Mouse (Mus musculus) CD4-positive naive resting alpha-beta T cell, adult 76 days (primary cell): ENCODE results near the gene Marc1. TPM values are rescaled to one million over a fixed set of nuclear protein-coding genes. Genes with fewer than 3 reads are reported as not detected.

ENCODE experiments used
- total RNA-seq: library from RNA; stranded (reverse); gene quantifications from one replicate; pipeline ENCODE4 v1.2.4, GENCODE M21; 2023

The Marc1 gene
- not detected for total RNA-seq

GRCm38 (mm10) chr1:184810780-184811575 lies at the start of gene Marc1:
TSS of gene Marc1 (minus strand) at chr1:184811313.

GRCm38 (mm10) chr1:184846092-184846750 lies 35.1 kb upstream of the Marc1 start, which contains the start of gene Marc2:
TSS of gene Marc2 (minus strand) at chr1:184846451.

Other genes with a start within 250 kb of the Marc1 start
- 1.8 TPM for gene Hlx, start 78.7 kb downstream of the Marc1 start, total RNA-seq
- gene Marc2, start 35.1 kb upstream of the Marc1 start, total RNA-seq: 139 TPM
- not detected for gene C130074G19Rik, start 71.9 kb upstream of the Marc1 start, total RNA-seq
- not detected for gene Mark1, start 188.3 kb upstream of the Marc1 start, total RNA-seq